Mouse (Mus musculus) erythroblast, embryonic 14.5 days (primary cell): Measurements from ENCODE around the gene Psg26.
"Not testable (repeated sequence)": the region's sequence is repeated elsewhere in the genome, so short reads cannot be mapped to it uniquely, and the experiment has no call there.

Experiments
- GATA1 ChIP-seq: IDR thresholded peaks from 2 replicates; pipeline ENCODE4 v1.6.1; 2012; ENCODE audit warnings: low read length, inconsistent platforms, mixed read lengths
- TAL1 ChIP-seq: IDR thresholded peaks from 3 replicates; pipeline ENCODE4 v1.6.1; 2012; ENCODE audit warnings: low read length, inconsistent platforms, mixed read lengths

DNA sequence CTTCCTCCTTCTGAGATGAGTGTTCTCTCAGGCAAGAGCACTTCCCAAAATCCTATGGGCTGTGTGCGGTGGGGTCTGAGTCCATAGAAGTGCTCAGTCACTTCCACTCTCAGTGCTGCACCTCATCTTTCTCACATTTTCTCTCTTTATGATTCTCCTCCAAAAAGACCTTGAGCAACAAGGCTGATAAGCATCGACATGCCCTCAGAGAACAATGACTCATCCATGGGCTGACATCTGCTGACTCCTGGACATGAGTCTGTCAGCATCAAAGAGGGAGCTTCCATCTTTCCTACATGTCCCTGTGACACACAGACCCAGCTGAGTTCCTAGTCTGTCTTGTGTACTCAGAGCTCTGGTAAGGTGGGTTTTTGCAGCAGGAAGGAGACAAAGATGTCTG, 52.0 kb downstream of the Psg26 start, which contains the start of gene Psg28:
- TF ChIP-seq TAL1, GATA1: not testable (repeated sequence)
